Mouse (Mus musculus): ENCODE measurements at regions not wholly inside any gene's neighbourhood (a gene's known extent, or its start where the extent isn't known, plus 50 kb on each side); places are given as distances from the start of the nearest gene placed in this dataset.

DNA sequence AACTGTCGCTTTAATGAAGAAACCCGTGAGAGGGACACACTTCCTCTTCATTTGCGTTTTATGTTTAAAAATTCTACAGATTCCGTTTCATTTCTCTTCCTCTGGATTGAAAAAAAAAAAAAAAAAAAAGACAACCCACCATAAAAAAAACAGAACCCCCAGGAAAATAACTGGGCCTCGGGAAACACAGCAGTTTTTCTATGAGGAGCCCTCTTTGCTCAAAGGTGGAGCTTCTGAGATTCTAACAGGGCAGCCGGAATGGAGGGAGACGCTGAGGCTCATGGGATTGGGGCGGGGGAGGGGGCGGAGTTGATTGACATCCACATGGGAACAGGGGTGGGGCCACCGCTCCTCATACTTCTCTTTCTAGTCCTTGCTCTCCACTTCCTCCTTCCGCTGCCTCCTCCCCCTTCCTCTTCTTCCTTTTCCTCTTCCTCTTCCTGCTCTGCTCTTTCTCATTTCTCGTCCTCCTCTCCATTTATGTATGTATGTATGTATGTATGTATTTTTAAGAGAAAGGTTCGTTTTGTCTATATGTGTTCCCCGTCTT lies 174.1 kb upstream of the Mrps10 start:
- TF ChIP-seq CTCF (IDR thresholded peaks at IDR 0.05; ENCODE audit: low read depth, low read length) (no peak), GATA1 (IDR thresholded peaks at IDR 0.05; ENCODE audit: borderline replicate concordance, low read length) (no peak), GATA2 (IDR thresholded peaks at IDR 0.05; ENCODE audit: borderline replicate concordance, low read depth, low read length) (no peak)
